Mouse (Mus musculus): ENCODE results near the gene Zfp616. TPM values are rescaled to one million over a fixed set of nuclear protein-coding genes. Genes with fewer than 3 reads are reported as not detected.

The Zfp616 gene
- not detected in 2 replicates for polyA plus RNA-seq (2012)

DNA sequence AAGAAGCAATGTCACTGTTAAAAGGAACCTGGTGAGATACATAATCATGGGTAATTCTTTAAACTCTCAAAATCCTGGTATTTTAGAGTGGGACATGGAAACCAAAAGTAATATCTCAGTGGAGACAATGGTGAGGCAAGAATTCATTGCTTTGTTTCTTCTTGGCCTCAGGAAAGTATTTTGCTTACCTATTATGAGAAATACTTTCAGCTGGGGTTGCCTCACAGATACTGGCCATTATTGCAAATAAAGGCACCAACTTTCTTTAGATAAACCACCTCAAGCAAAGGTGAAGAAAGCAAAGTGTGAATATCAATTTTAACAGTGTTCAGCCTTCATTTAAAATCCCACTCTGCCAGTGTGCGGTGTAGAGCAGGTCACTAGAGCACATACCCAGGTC is at the start of gene Zfp616:
Gene Zfp616, plus strand, starts transcription at position 301 of the 400 bp plus-strand sequence.

DNA sequence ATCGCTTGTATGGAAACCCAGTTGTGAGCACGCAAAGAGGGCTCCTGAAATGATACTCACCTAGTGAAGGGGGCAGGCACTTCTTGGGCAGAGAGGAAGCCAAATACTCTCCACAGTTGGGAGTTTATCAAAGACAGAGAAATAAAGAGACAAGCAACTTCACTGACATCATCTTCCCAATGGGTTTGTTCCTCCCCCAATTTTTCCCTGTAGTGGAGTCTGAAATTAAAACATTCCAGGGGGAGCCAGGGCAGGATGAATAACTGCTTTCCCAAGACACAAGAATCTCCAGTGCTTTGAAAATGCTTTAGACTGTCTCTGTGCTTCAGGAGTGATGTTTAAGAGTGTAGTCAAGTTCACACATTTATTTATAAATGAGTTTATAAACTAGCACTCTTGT is 13.3 kb upstream of the Zfp616 start, which contains the start of the genes Olfr139 and Olfr399:
Gene Olfr139, minus strand, starts transcription at position 101 of the 400 bp plus-strand sequence.
Gene Olfr399, minus strand, starts transcription at position 165 of the 400 bp plus-strand sequence.

DNA sequence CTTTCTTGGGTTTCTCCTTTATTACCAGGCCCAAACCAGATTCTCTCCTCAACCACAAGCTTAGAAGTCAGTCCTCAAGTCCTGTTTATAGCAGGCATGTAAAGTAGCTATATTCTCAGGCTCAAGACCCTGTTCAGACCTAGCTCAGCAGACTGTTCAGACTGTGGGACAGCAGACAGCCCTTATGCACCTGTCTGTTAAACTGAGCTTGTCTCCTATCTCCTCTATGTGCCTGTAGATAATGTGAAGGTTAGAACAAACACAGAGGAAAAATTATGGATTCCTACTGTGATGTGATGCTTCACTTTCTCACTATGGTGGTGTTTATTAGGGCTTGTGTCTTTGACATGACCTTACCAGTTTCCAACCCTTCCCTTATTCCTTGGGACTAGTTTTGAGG is 43.7 kb downstream of the Zfp616 start, which contains the start of gene Olfr401:
Gene Olfr401, plus strand, starts transcription at position 301 of the 400 bp plus-strand sequence.

Other genes starting within 250 kb of the Zfp616 start
- gene Olfr393, start 218.5 kb upstream of the Zfp616 start, polyA plus RNA-seq (2012), result not detected in 2 replicates
- gene Olfr394, start 179.2 kb upstream of the Zfp616 start, polyA plus RNA-seq (2012), result not detected in 2 replicates
- gene Olfr395, start 160.7 kb upstream of the Zfp616 start, polyA plus RNA-seq (2012), result not detected in 2 replicates
- gene Olfr23, start 133.3 kb upstream of the Zfp616 start, polyA plus RNA-seq (2012), result not detected in 2 replicates
- not detected in 2 replicates for gene Olfr397, start 109.1 kb upstream of the Zfp616 start, polyA plus RNA-seq (2012)
- gene Olfr398, start 79.5 kb upstream of the Zfp616 start, polyA plus RNA-seq (2012), result 0.02 TPM in 1 of 2 replicates, not detected in the other
- gene Olfr139, start 13.4 kb upstream of the Zfp616 start, polyA plus RNA-seq (2012), result not detected in 2 replicates
- not detected in 2 replicates for gene Olfr399, start 13.3 kb upstream of the Zfp616 start, polyA plus RNA-seq (2012)
- gene Olfr401, start 43.8 kb downstream of the Zfp616 start, polyA plus RNA-seq (2012), result not detected in 2 replicates
- gene Olfr402, start 83.6 kb downstream of the Zfp616 start, polyA plus RNA-seq (2012), result not detected in 2 replicates
- gene Olfr403, start 116.3 kb downstream of the Zfp616 start, polyA plus RNA-seq (2012), result not detected in 2 replicates
- not detected in 2 replicates for gene Olfr43, start 141.4 kb downstream of the Zfp616 start, polyA plus RNA-seq (2012)
- not detected in 2 replicates for gene Olfr406, start 189.9 kb downstream of the Zfp616 start, polyA plus RNA-seq (2012)
- gene Olfr59, start 213.8 kb downstream of the Zfp616 start, polyA plus RNA-seq (2012), result not detected in 2 replicates

All from megakaryocyte-erythroid progenitor cell, adult 5 weeks (primary cell).